Mouse (Mus musculus) small intestine, adult 2 months (tissue): Measurements from ENCODE around the gene Sephs1.

Experiments used
- CTCF ChIP-seq: fragments of 200-500 bp; IDR thresholded peaks from 2 replicates; pipeline ENCODE4 v1.5.1; 2012; ENCODE audit warnings: low read depth, mild to moderate bottlenecking, control low read depth, inconsistent platforms, low read length, moderate library complexity, mixed read lengths; ENCODE audit not compliant: insufficient replicate concordance, insufficient read length; ENCODE audit errors: extremely low read depth
- POLR2A ChIP-seq: fragments of 200-500 bp; IDR thresholded peaks from 2 replicates; pipeline ENCODE4 v1.6.1; 2012; ENCODE audit warnings: low read depth, mild to moderate bottlenecking, control low read depth, inconsistent platforms, low read length, moderate library complexity

DNA sequence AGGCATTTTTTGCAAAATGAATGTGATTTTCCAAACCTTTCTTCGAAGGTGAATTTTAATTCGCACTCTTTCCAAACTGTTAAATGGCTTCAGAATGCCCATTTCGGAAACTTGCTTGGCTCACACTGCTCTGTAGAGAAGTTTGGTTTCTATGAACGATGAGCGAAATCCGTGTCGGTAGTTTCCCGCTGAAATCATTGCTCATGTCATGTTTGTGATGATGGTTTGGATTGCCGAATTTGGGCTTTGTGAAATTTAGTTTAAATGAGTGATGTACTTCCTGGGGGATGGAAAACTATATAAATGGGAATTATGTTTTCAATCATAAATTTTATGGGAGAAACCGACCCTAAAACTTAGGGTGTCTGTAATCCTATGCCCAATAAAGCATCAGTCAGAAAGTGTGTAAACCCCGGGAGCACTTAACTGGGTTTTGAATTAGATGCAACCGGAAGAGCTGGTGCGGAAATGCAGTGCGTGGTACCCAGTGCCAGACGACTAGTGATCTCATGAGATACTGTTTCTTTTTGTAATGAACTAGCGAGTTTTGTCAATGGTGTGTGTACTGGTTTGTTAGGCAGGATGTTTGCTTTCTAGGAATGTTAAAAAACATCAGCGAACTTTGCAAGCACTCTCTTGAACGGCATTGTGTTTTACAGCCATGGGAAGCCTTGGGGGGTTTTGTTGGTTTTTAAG, 1.8 kb downstream of the Sephs1 start:
- TF ChIP-seq CTCF, result no peak
- no peak for TF ChIP-seq POLR2A
